Mouse (Mus musculus): ENCODE data around the gene Cryz. TPM values are rescaled to one million over a fixed set of nuclear protein-coding genes. Genes with fewer than 3 reads are reported as not detected.

The Cryz gene
- polyA plus RNA-seq, 1 experiment from 2014 or later: 5.1 TPM

DNA sequence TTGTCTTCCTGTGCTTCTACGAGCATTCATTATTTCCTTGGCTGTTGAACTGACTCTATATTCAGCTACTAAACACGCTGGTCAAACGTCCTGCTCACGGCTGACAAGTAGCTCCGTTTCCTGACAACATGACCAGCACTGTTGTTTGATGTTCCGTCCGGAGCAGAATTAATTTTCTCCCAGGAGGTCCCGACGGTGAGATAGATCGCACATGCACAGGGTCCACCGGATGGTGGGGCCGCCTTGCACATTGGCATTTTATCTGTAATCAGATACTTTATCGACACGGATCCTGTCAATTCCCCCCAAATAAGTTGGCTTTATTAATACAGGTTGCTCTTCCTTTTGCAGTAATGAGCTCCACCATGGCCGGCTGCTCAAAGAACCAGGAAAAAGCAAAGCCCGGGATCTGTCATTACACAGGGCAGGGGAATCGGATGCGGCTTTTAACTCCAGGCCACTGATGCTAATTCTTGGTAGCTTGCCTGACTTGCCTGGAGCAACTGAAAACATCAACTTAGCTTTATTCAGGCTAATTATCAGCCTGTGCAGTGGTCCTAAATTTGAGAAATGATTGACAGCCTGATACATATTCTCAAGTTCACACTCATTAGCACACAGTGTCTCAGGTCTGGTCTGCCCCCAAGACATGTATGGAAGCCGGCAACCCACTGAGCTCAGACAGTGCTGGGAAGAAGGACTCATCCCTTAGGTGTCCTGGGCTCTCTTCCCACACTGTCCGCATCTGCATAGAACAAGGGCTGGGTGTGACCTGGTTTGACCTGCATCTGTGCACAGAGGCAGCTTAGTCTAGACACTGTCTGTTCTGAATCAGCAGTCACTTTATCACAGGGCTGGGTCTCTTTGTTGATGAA, 53.1 kb downstream of the Cryz start:
- H3K4me2 ChIP-seq (replicated peaks; ENCODE audit: low read depth, low read length): no peak overlapping the region
- 0 out of 2 replicates have a peak, but pooled peaks cover 4% of the 10 kb centered on the region for H3K27me3 ChIP-seq (replicated peaks; ENCODE audit: insufficient read depth, low read length)
- no peak overlapping the region for H3K9ac ChIP-seq (replicated peaks; ENCODE audit: low read depth)
- H3K4me3 ChIP-seq (ENCODE audit: low read depth, low read length): no peak overlapping the region
- no peak overlapping the region for H3K27ac ChIP-seq (ENCODE audit: low read length)
- ATAC-seq (no peak), DNase-seq (ENCODE audit: low spot score) (no peak)
- no peaks in the 10 kb centered on the region for H3K36me3 ChIP-seq (ENCODE audit: insufficient read depth, low read length)
- 49% methylated on average over 20 of the region's 20 CpGs for WGBS
- TF ChIP-seq EP300 (IDR thresholded peaks at IDR 0.05) (no peak), CTCF (IDR thresholded peaks at IDR 0.05) (no peak)
- no peaks in the 10 kb centered on the region for H3K9me3 ChIP-seq (ENCODE audit: low read length)
- no peaks in the 10 kb centered on the region for H3K4me1 ChIP-seq (ENCODE audit: insufficient read depth, low read depth, low read length)

DNA sequence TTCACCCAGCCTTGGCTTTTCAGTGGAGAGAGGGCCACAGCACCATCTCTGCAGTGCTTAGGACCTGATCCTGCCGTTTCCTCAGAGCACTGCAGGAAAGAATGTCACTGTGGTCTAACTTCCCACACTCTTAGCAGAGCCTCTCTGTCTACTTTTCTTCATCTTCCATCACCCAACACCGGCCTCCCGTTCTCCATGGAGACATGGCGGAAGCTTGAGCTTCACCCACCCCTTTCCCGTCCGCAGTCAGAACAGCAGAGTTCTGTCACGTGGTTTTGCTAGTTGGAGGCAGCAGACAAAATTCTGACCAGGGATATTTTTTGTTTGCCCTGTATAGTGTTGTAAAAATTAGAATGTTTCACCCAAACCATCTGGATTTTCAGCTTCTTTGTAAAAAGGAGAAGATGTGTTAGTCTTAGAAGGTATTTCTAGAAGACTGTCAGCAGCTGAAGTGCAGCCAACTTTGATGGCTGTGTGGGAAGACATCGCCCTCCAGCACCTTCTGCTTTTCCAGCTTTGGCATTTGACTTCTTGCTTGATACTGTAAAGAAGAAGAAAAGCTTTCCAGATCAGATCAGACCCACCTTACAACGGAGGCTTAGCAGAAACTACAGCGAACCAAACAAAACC, 54.8 kb downstream of the Cryz start:
- Histone ChIP-seq H3K9me3 (ENCODE audit: low read length) (no peaks in the 10 kb centered on the region), H3K27ac (ENCODE audit: low read length) (no peak overlapping the region), H3K4me1 (ENCODE audit: insufficient read depth, low read depth, low read length) (no peaks in the 10 kb centered on the region), H3K36me3 (ENCODE audit: insufficient read depth, low read length) (no peaks in the 10 kb centered on the region), H3K4me3 (ENCODE audit: low read depth, low read length) (no peak overlapping the region), H3K9ac (replicated peaks; ENCODE audit: low read depth) (no peak overlapping the region), H3K27me3 (replicated peaks; ENCODE audit: insufficient read depth, low read length) (0 out of 2 replicates have a peak, but pooled peaks cover 4% of the 10 kb centered on the region), H3K4me2 (replicated peaks; ENCODE audit: low read depth, low read length) (no peak overlapping the region)
- TF ChIP-seq CTCF (IDR thresholded peaks at IDR 0.05) (no peak), EP300 (IDR thresholded peaks at IDR 0.05) (no peak)
- no peak for DNase-seq (ENCODE audit: low spot score)
- WGBS: 68% methylated on average over 10 of the region's 10 CpGs
- ATAC-seq: no peak

- DNase-seq (ENCODE audit: low spot score): peak; percentile 17
- TF ChIP-seq CTCF (IDR thresholded peaks at IDR 0.05) (peak; percentile 88), EP300 (IDR thresholded peaks at IDR 0.05) (no peak)
- Histone ChIP-seq H3K9ac (replicated peaks; ENCODE audit: low read depth) (no peak overlapping the region), H3K9me3 (ENCODE audit: low read length) (no peaks in the 10 kb centered on the region), H3K4me1 (ENCODE audit: insufficient read depth, low read depth, low read length) (no peaks in the 10 kb centered on the region), H3K4me2 (replicated peaks; ENCODE audit: low read depth, low read length) (no peak overlapping the region), H3K27ac (ENCODE audit: low read length) (no peak overlapping the region), H3K27me3 (replicated peaks; ENCODE audit: insufficient read depth, low read length) (0 out of 2 replicates have a peak, but pooled peaks cover 4% of the 10 kb centered on the region), H3K4me3 (ENCODE audit: low read depth, low read length) (no peak overlapping the region), H3K36me3 (ENCODE audit: insufficient read depth, low read length) (no peaks in the 10 kb centered on the region)
- ATAC-seq: no peak
- 40% methylated on average over 24 of the region's 24 CpGs for WGBS
Measured at GRCm38 (mm10) chr3:154652581-154653420, 56.3 kb downstream of the Cryz start.

GRCm38 (mm10) chr3:154653454-154653853, 56.9 kb downstream of the Cryz start:
- TF ChIP-seq EP300 (IDR thresholded peaks at IDR 0.05) (no peak), CTCF (IDR thresholded peaks at IDR 0.05) (no peak)
- ATAC-seq (no peak), DNase-seq (ENCODE audit: low spot score) (no peak)
- H3K36me3 ChIP-seq (ENCODE audit: insufficient read depth, low read length): no peaks in the 10 kb centered on the region
- no peak overlapping the region for H3K4me2 ChIP-seq (replicated peaks; ENCODE audit: low read depth, low read length)
- no peak overlapping the region for H3K27ac ChIP-seq (ENCODE audit: low read length)
- no peaks in the 10 kb centered on the region for H3K4me1 ChIP-seq (ENCODE audit: insufficient read depth, low read depth, low read length)
- H3K27me3 ChIP-seq (replicated peaks; ENCODE audit: insufficient read depth, low read length): 0 out of 2 replicates have a peak, but pooled peaks cover 4% of the 10 kb centered on the region
- H3K9me3 ChIP-seq (ENCODE audit: low read length): no peaks in the 10 kb centered on the region
- no peak overlapping the region for H3K4me3 ChIP-seq (ENCODE audit: low read depth, low read length)
- H3K9ac ChIP-seq (replicated peaks; ENCODE audit: low read depth): no peak overlapping the region
- WGBS: 59% methylated on average over 5 of the region's 5 CpGs

GRCm38 (mm10) chr3:154654284-154654683, 57.8 kb downstream of the Cryz start:
- no peak overlapping the region for H3K9ac ChIP-seq (replicated peaks; ENCODE audit: low read depth)
- H3K9me3 ChIP-seq (ENCODE audit: low read length): no peaks in the 10 kb centered on the region
- no peaks in the 10 kb centered on the region for H3K36me3 ChIP-seq (ENCODE audit: insufficient read depth, low read length)
- H3K27me3 ChIP-seq (replicated peaks; ENCODE audit: insufficient read depth, low read length): 0 out of 2 replicates have a peak, but pooled peaks cover 4% of the 10 kb centered on the region
- H3K4me2 ChIP-seq (replicated peaks; ENCODE audit: low read depth, low read length): no peak overlapping the region
- ATAC-seq (no peak; the same call in 1 of the 2 replicates), DNase-seq (ENCODE audit: low spot score) (no peak)
- no peak overlapping the region for H3K4me3 ChIP-seq (ENCODE audit: low read depth, low read length)
- 25% methylated on average over 6 of the region's 6 CpGs for WGBS
- H3K27ac ChIP-seq (ENCODE audit: low read length): no peak overlapping the region
- no peaks in the 10 kb centered on the region for H3K4me1 ChIP-seq (ENCODE audit: insufficient read depth, low read depth, low read length)
- no peak for TF ChIP-seq EP300 (IDR thresholded peaks at IDR 0.05)
- TF ChIP-seq CTCF (IDR thresholded peaks at IDR 0.05): no peak

DNA sequence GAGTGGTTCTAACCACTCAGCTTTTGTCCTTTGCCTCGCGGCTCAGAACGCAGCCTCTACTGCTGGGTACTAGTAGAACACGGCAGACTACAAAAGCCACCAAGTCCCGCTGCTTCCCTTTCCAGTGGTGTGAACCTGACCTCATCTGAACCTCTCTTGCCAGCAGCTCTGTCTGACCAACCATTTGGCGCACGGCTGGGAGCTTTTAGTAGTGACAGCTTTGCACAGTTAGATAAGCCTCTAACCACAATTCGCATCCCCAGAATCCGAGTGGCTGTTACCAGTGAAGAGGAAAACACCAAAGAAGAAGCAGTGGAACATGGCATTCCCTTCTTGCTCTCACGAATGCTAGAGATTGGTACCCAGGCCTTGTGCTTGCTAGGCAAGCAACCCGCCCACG, 58.4 kb downstream of the Cryz start:
- no peak overlapping the region for H3K9ac ChIP-seq (replicated peaks; ENCODE audit: low read depth)
- no peak overlapping the region for H3K4me3 ChIP-seq (ENCODE audit: low read depth, low read length)
- 51% methylated on average over 12 of the region's 12 CpGs for WGBS
- H3K4me2 ChIP-seq (replicated peaks; ENCODE audit: low read depth, low read length): no peak overlapping the region
- H3K36me3 ChIP-seq (ENCODE audit: insufficient read depth, low read length): no peaks in the 10 kb centered on the region
- H3K4me1 ChIP-seq (ENCODE audit: insufficient read depth, low read depth, low read length): no peaks in the 10 kb centered on the region
- DNase-seq (ENCODE audit: low spot score) (no peak), ATAC-seq (no peak)
- no peak for TF ChIP-seq EP300 (IDR thresholded peaks at IDR 0.05)
- TF ChIP-seq CTCF (IDR thresholded peaks at IDR 0.05): no peak
- H3K27me3 ChIP-seq (replicated peaks; ENCODE audit: insufficient read depth, low read length): 0 out of 2 replicates have a peak, but pooled peaks cover 4% of the 10 kb centered on the region
- no peak overlapping the region for H3K27ac ChIP-seq (ENCODE audit: low read length)
- no peaks in the 10 kb centered on the region for H3K9me3 ChIP-seq (ENCODE audit: low read length)

All from lung, postnatal 0 days (tissue).